Mouse (Mus musculus) heart, postnatal 25 days (tissue): ENCODE measurements at regions not wholly inside any gene's neighbourhood (a gene's known extent, or its start where the extent isn't known, plus 50 kb on each side); places are given as distances from the start of the nearest gene placed in this dataset.

Source experiments
- DNase-seq: peaks from one replicate; pipeline ENCODE4 v3.0.0; 2022; ENCODE audit warnings: low spot score
- intact Hi-C: fragments of 180-260 bp; cut with DNase I; formaldehyde crosslinking; loops from one replicate; pipeline ENCODE4 v1.15.1; 2025

DNA sequence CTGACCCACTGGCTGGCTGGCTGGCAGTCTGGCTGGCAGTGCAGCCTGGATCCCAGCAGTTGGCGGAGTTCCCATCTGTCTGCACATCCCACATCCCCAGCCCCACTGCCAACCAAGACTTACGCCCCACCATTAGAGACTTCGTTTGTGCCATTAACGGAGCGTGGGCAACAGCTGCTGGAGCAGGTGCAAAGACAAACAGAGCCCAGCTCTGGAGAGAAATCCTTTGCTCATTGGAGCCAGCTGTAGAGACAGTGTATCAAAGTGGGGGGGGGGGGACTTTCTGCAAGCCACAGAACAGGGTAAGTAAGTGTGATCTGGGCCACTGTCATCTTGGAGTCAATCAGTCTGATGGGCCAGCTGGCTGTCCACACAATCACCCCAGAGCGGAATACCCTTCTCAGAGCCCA lies 52.3 kb downstream of the Rplp1 start:
- DNase-seq, result no peak
- intact Hi-C loops, result no loop called here

GRCm38 (mm10) chr9:61860147-61860546 lies 54.2 kb downstream of the Rplp1 start:
- no peak for DNase-seq
- intact Hi-C loops, result no loop called here

DNA sequence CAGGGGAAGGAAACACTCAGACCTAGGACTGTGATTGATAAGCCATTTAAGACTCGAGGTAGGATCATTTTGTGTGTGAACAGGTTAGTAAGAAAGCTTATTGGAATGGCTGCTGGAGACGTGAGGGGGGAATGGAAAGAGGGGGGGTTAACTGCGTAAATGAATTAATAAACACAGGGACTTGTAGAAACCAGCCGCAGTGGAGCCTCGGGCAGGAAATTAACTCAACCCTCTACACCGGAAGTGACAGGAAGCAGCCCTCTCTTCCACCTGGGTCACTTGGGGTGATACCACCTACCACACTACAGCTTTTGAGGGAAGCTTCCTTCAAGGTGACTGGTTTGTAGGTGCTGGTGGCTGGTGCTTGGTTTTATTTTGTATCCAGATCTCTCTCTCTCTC lies 54.9 kb downstream of the Rplp1 start:
- DNase-seq, result no peak
- intact Hi-C loops, result no loop called here

GRCm38 (mm10) chr9:61857817-61858216 lies 56.5 kb downstream of the Rplp1 start:
- intact Hi-C loops, result no loop called here
- DNase-seq, result no peak

DNA sequence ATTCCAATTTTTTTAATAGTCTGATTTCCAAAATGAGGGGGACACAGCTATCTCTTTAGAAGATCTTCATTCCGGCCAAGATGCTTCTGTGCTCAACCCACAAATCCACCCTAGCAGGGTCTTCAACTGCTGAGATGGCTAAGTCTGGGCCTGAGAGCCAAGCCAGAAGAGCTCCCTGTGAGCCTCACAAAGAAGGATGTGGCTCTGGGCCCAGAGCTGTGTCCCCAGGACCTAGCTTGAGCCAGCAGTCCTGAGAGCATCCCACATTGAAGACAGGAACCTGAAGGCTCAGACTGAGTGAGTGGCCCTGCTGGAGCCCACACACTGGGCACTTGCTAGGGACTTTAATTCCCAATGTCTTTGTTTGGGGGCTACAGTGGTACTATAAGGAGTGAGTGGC lies 57.7 kb downstream of the Rplp1 start:
- no peak for DNase-seq
- intact Hi-C loops, result no loop called here

- DNase-seq, result no peak
- intact Hi-C loops, result no loop called here
Measured at GRCm38 (mm10) chr9:61855686-61856085, 58.7 kb downstream of the Rplp1 start.

- intact Hi-C loops, result no loop called here
Measured at GRCm38 (mm10) chr9:61853841-61854240, 60.5 kb downstream of the Rplp1 start.

DNA sequence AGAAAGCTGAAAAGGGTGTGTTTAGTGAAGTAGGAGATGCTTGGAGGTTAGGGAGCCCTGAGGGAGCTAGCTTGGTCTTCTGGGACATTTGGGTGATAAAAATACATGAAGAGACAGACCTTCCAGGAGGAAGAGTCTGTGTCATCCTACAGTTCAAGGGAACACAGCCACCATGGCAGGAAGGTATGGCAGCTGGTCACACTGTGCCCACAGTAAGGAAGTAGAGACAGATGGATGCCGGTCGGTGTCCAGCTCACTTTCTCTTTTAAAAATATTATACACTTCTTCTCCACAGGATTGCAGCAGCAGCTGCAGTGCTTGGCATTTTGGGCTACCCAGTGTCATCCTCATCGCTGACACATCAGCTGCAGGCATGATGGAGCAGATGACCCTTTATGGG lies 63.0 kb downstream of the Rplp1 start:
- no peak for DNase-seq
- intact Hi-C loops, result no loop called here

More at GRCm38 (mm10) chr9:61853841-61854240, 60.5 kb downstream of the Rplp1 start:
- DNase-seq, result no peak

DNA sequence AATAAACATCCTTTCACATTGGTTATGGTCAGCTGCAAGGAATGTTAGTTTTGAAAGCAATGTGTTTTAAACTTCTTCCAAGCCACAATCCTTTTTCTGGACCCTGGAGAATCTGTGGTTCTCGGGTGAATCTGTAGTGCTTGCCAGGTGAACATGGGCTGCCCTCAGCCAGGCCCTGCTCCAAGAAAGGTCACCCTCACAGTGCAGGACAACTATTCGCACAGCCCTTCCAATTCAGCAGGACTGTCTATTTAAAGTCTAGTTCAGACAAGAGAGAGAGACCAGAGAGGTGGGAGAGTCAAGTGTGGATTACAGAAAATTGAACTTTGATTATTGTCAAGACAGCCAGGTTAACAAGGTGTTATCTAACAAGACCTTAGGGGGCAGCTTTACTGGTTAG lies 65.9 kb downstream of the Rplp1 start:
- no peak for DNase-seq
- intact Hi-C loops, result no loop called here

DNA sequence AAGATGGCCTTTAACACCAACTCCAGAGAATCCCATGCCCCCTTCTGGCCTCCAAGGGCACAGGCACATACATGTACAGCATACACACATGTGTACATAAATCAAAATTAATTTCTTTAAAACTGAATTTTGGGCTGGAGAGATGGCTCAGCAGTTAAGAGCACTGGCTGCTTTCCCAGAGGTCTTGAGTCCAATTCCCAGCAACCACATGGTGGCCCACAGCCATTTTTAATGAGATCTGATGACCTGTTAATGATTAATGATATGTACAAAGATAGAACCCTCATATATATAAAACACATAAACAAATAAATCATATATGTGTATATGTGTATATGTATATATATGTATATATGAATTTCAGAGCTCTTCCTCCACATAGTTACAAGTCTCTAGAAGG lies 66.8 kb downstream of the Rplp1 start:
- DNase-seq, result no peak
- intact Hi-C loops, result no loop called here

- no peak for DNase-seq
- intact Hi-C loops, result no loop called here
Measured at GRCm38 (mm10) chr9:61844645-61845044, 69.7 kb downstream of the Rplp1 start.

DNA sequence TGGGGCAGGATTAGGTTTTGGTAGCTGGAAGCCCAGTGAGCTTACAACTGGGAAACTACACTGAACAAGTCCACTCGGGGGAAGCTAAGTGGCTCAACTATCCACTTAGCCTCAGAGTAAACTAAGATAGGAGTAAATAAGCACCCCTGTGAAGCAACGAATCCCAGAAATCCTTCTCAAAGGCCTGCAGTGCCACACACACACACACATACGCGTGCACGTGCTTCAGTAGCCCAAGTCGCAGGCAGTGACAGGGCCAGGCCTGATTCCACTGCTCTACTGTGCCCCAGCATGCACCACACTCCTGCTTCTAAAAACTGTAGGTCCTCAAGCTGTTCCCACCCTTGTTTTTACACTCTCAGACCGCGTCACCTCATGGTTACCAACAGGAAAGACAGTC lies 70.2 kb downstream of the Rplp1 start:
- no peak for DNase-seq
- intact Hi-C loops, result no loop called here

- intact Hi-C loops, result no loop called here
- DNase-seq, result no peak
Measured at GRCm38 (mm10) chr9:61843513-61843912, 70.8 kb downstream of the Rplp1 start.

DNA sequence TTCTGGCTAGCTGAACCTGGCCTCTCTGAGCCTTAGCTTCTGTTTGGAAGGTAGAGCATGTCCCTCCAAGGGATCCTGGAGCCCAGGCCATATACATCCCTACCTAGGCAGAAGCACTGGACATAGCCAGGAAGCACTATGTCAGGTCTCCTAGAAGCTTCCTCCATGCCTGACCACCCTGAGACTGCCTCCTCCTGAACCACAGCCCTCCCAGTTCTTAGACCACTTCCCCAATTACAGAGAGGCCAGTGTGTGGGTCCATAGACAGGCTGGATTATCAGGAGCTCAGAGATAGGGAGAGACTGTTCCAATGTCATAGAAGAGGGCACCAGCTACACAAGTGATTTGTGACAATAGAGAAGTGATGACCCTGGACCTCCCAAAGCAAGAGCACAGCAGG lies 72.0 kb downstream of the Rplp1 start:
- intact Hi-C loops, result no loop called here
- no peak for DNase-seq

- intact Hi-C loops, result no loop called here
- no peak for DNase-seq
Measured at GRCm38 (mm10) chr9:61841222-61841621, 73.1 kb downstream of the Rplp1 start.

- intact Hi-C loops, result no loop called here
- no peak for DNase-seq
Measured at GRCm38 (mm10) chr9:61840353-61840752, 74.0 kb downstream of the Rplp1 start.

DNA sequence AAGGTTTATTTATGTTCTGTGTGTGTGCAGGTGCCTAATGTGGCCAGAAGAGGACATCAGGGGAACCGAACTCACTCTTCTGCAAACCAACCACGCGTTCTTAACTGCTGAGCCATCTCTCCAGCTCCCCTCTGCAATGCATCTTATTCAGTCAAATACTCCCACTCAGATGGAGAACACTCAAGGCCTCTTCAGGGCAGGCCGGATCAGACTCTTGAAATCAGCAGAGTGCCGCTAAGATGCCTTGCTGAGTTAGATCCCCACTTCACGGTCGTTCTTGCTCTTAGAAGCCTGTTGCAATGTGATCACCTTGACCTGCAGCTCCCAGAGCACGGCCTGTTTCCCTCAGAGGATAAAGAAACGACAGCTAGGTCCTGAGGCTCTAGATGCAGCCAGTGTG lies 81.1 kb downstream of the Rplp1 start:
- intact Hi-C loops, result loop anchor here (5.0 kb wide), 1 partner anchor 64 kb away; no protein-coding TSS in a partner anchor
- no peak for DNase-seq

DNA sequence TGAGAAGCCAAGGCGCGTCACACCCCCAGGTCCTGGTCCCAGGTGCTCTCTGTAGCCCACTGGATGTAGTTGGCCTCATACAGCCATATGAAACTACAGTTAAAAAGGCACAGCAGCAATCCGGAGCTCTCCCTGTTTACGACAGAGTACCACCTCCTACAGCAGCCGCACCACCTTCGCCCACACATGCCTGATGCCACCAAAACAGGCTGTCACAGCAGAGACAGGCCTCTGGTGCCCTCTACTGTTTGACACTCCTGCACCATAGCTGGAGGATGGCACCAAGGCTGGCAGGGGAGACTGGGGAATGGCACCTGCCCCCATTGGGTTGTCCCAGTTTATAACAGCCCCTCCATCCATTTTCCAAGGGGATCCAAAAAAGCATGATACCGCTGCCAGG lies 84.1 kb downstream of the Rplp1 start:
- DNase-seq, result no peak
- intact Hi-C loops, result loop anchor here (5.0 kb wide), 1 partner anchor 67 kb away; no protein-coding TSS in a partner anchor

DNA sequence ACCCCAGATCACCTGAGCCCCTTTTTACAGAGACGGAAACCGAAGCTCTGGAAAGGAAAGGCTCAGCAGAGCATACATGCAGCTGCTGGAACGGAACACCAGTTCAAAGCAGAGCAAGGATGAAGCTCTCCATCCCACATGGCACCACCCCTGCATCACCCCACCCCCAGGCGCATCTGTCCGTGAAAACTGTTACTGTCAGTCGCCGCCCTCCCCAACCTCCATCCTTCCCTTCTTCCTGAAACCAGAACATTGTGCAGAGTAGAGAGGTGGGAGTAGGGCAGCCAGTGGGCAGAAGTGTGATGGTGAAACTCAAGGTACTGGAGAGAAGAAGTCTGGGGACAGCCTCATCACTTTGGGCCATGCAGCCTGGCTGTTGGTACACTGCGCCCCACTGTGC lies 84.6 kb downstream of the Rplp1 start:
- DNase-seq, result no peak
- intact Hi-C loops, result loop anchor here (5.0 kb wide), 2 partner anchors 68 to 812 kb away; no protein-coding TSS in a partner anchor

DNA sequence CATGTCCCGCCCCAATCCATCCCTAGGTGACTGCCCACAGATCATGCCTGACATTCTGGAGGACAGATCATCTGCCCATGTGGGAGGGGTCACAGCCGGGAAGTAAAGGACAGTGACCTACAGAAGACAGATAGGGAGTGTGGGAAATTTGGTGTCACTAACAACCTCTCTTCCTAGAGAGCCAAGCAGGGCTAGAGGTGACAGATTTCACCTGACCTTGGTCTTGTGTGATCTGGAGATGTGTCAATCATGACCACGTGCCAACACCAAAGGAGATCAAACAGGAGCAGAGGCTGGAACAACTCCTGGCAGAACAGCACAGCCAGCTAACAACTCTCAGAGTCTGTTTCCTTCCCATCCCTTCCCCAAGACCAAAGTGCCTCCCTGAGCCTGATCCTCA lies 85.0 kb downstream of the Rplp1 start:
- no peak for DNase-seq
- intact Hi-C loops, result loop anchor here (5.0 kb wide), 1 partner anchor 812 kb away; no protein-coding TSS in a partner anchor

DNA sequence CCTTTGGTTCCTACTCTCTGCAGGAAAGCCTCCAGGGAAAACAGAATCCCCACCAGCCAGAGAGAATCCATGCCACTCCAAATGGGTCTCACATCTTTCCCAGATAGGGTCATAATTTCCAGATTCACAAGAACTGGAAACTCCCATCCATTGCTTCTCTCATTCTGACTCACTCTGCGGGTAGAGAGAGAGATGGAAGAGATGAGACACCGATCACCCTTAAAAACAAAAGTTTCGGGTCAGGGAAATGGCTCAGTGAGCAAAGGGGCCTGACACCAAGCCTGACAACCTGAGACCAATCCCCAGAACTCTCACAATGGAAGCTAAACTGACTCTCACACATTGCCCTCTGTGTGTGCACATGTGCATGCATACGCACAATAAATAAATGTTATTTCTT lies 86.6 kb downstream of the Rplp1 start:
- DNase-seq, result no peak
- intact Hi-C loops, result loop anchor here (5.0 kb wide), 1 partner anchor 810 kb away; no protein-coding TSS in a partner anchor

DNA sequence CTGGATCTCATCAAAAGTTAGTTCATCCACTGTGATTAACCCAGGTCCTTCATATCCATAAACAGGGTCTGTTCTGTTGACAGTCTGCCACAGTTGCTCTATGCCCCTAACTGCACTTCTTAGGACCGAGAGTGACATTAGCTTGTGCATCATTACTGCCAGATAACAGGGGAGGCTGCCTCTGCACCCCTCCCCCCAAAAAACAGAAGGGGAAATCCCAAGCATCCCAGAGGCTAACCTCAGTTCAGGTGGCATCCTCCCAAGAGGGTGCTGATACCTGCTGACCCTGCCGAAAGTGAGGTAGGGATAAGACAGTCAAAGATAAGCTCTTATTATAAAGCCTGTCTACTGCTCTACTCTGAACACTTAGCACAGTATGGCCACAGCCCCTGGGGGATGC lies 87.3 kb downstream of the Rplp1 start:
- intact Hi-C loops, result loop anchor here (5.0 kb wide), 1 partner anchor 810 kb away; no protein-coding TSS in a partner anchor
- no peak for DNase-seq

DNA sequence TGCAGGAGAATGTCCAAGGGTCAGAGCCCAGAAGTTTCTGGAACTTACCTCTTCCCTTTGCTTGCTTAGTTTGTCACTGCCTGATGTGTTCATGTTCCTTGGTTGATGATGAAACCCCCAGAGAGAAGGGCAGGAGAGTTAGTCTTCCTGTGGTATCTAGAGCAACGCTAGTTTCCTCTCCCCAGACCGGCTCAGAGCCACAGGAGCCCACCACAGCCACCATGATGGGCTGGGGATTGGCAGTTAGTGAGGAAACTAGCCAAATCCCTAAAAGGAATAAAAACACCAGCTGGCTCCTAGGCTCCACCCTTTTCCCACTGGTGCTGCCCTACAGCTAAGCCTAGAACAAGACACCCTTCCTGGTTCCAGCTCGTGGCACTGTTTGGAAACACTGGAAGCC lies 87.9 kb downstream of the Rplp1 start:
- no peak for DNase-seq
- intact Hi-C loops, result loop anchor here (5.0 kb wide), 1 partner anchor 809 kb away; no protein-coding TSS in a partner anchor
